Mouse (Mus musculus): Measurements from ENCODE around the gene Tent5b.

DNA sequence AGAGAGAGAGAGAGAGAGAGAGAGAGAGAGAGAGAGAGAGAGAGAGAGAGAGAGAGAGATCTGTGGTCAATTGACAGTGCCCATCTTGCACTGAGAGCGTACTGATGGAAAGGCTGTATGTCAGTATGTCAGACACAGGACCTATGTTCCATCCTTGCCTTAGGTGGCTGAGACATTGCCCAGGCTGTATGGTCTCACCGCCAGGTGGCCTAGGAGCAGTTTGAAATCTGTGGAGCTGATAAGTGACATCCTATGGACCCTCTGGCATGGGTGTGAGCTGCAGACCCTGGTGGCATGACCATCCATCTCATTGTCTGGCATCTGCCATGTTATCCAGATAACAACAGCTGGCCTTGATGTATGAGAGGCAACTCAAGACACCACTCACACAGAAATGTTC lies 6.1 kb upstream of the Tent5b start:
- no peak for TF ChIP-seq CTCF (IDR thresholded peaks at IDR 0.05; ENCODE audit: extremely low read depth, insufficient read depth, insufficient read length, insufficient replicate concordance)
- no peak for TF ChIP-seq POLR2A (IDR thresholded peaks at IDR 0.05; ENCODE audit: low read depth, low read length)

All from spleen, adult 2 months (tissue).